Mouse (Mus musculus) bone marrow, adult 2 months (tissue): ENCODE measurements around the gene Mcm9.

Experiments used
- CTCF ChIP-seq: fragments of 200-500 bp; IDR thresholded peaks from 2 replicates; pipeline ENCODE4 v1.5.1; 2011; ENCODE audit warnings: low read length, control low read depth; ENCODE audit not compliant: control insufficient read depth, insufficient read depth
- POLR2A ChIP-seq: fragments of 200-500 bp; IDR thresholded peaks from 2 replicates; pipeline ENCODE4 v1.6.1; 2011; ENCODE audit warnings: low read depth, mild to moderate bottlenecking, control low read depth, low read length, borderline replicate concordance; ENCODE audit not compliant: control insufficient read depth

DNA sequence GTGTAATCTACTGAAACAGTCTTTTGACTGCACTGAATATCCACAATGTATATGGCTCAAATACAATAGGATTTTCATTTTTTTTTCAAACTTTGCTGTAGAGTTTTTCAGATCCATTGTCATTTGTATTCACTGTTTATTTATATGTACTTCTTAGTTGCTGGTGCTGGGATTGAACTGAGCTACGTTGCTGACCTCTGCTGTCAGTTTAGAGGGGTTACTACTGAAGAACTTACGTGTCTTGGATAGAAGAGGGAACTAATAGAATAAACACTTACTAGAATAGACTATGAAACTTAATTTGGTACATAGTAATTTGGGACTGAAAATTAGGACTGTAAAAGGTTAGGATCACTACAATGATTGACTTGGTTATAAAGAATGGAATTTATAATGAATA is 24.9 kb downstream of the Mcm9 start:
- TF ChIP-seq CTCF (no peak), POLR2A (no peak)
